Mouse (Mus musculus): ENCODE measurements around the gene Bcl2l1.

The Bcl2l1 gene

DNA sequence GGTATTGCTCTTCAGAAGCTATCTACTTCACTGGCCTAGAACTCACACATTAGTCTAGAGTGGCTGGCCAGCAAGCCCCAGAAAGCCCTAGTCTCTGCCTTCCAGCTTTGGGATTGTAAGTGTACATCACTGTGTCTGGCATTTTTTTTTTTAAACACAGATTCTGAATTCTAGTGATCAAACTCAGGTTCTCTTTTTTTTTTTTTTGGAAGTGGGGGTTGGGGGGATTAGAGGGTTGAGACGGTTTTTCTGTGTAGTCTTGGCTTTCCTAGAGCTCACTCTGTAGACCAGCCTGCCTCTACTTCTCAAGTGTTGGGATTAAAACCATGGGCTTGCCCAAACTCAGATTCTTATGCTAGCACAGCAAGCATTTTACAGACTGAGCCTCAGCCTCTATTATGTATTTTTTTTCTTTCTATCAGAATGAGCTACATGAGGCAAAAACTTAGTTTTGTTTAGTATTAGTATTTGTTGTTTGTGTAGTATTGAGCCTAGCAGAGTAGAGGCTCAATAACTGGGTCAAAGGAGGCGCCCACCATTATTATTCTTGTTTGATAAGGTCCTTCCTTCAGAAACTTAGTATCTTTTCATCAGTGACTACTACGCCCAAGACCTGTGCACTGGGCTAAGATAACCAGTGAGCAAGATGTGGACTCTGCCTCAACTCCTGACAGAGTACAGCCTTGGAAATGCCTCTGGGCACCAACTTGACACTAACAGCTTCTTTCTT is 6.9 kb downstream of the Bcl2l1 start:
- no peak for DNase-seq (ENCODE audit: low spot score)

DNA sequence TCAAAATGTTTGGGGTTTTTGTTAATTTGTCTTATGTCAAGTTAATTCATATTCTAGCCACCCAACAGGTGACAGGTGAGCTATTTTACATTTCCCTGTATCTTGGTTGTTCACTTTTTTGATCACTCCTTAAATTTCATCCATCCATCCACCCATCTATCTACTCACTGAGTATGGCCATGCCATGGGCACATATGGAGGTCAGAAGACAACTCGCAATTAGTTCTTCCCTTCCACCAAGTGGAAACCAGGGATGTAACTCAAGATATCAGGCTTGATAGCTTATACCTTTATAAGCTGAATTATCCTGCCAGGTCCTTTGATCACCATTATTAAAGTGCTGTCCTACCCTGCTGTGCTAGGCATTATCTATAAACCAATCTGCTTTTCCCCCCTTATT is 7.8 kb downstream of the Bcl2l1 start:
- no peak for DNase-seq (ENCODE audit: low spot score)

DNA sequence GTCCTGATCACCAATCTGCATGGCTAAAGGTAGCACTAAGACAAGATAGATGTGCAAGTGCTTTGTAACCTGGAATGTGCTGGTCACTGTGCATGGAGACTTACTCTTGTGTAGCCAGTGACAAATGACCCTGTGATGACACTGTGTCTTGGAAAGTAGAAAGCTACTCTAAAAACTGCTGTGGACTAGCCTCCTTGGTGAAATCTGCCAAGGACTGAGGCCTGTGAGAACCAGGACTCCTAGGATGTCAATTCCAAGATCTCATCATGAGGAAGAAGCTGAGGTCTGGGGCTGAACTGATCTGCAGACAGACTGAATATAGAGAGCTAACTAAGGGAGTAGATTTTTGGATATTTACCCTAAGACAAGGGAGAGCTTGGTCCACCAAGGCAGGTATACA is 10.0 kb downstream of the Bcl2l1 start:
- no peak for DNase-seq (ENCODE audit: low spot score)

DNA sequence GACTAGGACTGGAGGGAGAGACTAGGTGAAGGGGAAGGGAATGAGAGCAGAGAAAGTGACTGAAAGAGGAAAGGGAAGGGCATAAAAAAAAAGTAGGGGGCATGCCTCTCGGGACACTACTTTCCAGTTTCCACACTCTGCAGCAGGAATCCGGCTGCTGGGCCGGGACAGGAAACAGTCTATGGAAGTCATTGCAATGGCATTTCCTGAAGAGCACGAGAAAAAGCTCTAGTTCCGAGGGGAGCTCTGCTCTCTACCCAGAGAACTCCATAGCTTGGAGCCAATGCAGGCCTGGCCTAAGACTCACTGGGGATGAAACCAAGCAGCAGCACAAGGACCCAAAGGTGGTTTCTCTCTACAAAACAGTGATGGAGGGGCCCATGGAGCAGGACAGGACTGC is 10.5 kb downstream of the Bcl2l1 start:
- no peak for DNase-seq (ENCODE audit: low spot score)

DNA sequence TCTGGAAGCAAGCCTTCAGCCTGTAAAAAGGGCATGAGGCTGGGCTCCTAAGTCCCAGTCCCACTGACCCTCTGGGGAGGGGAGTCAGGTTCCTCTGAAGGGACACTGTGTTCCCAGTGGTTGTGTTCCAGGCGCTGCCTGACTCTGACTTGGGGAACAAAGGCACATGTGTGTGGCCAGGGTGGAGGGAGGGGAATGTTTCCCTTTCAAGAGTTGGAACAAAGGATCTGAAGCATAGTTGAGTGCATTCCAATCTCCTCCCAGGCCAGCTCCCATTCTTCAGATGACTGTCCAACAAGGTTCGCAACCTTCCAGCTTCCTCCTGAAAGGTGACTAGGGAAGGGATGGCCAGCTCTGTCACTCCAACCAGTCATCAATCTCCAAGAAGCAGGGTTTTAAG is 11.2 kb downstream of the Bcl2l1 start:
- peak; percentile 35 for DNase-seq (ENCODE audit: low spot score)

DNA sequence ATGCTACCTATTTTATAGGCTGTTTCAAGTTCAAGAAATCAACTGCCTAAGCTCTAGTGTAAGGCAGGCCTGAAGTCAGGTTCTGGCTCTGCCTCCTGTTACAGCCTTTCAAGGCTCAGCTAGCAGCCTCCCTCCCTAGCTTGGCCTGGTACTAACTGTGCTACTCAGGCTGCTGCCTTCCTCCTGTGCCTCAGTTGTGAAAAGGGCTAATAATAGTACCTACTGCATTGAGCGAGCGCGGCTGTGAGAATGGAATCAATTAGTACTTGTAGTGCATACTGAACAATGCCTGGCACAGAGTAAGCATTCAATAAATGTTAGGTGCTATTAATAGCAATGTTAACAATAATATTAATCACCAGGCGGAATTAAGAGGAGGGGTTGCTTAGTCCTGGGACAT is 11.6 kb downstream of the Bcl2l1 start:
- no peak for DNase-seq (ENCODE audit: low spot score)

DNA sequence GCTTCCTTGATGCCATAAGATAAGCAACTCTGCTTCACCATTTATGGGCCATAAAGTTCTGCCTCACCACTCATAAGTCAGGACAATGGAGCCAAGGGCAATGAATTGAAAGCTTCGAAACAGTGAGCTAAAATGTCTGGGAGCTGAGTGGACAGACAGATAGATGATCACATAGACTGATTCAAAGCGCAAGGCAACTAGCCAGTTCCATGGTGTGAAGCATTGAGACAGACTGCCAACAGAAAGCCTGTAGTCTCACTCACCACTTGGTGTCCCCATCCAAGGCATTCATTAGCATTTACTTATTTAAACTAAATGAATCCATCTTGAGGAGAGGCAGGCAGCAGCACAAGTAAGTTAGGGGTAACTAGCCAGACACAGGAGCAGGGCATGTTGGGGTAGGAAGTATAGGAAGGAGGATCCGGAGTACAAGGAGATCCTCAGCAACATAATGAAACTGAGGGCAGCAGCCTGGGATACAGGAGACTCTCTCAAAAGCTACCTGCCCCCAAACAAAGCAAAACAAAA is 12.4 kb downstream of the Bcl2l1 start:
- DNase-seq (ENCODE audit: low spot score): no peak

DNA sequence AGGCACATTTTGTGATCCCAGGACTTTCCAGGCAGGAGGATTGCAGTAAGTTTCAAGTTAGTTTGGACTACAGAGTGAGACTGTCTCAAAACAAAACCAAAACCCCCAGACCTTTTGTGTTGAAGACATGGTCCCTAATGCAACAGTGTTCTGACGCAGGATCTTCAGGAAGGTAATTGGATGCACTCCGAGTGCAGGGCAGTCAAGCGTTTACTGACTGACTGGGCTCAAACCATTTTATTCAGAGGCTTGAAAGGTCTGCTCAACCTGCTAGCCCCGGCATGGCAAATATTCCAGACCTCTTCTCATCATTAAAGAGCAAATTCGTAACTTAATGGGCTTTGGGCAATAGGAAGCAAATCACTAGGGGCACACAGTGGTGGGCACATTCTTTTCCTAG is 12.8 kb downstream of the Bcl2l1 start:
- no peak for DNase-seq (ENCODE audit: low spot score)

DNA sequence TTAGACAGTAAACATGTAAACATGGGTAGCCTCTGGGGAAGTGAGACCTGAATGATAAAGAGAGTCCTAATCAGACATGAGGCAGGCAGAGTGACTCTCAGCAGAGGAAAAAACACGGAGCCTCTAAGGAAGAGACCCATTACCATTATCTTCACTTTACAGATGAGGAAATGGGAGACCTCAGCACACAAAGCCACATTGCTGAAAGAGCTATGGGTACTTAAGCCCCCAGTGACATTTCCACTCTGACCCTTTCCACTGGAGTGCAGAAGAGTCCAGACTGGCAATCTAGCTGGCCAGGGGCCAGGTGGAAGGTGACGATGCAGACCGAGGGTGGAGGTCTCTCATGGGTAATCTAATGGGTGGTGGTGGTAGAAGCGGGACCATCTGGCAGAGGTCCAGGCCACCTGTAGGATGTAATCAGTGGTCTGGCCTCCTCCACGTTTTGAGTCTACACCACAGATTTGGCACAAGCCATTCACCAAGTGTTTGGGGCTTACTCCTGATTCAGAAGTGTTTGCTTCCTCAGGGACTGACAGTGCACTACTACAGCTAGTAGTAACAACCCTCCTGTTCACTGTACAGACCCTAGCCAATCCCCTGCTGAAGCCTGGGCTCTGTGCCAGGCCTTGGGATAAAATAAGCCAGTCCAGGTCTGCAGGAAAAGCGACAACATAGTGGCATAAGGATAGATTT is 13.8 kb downstream of the Bcl2l1 start:
- DNase-seq (ENCODE audit: low spot score): peak; percentile 47

DNA sequence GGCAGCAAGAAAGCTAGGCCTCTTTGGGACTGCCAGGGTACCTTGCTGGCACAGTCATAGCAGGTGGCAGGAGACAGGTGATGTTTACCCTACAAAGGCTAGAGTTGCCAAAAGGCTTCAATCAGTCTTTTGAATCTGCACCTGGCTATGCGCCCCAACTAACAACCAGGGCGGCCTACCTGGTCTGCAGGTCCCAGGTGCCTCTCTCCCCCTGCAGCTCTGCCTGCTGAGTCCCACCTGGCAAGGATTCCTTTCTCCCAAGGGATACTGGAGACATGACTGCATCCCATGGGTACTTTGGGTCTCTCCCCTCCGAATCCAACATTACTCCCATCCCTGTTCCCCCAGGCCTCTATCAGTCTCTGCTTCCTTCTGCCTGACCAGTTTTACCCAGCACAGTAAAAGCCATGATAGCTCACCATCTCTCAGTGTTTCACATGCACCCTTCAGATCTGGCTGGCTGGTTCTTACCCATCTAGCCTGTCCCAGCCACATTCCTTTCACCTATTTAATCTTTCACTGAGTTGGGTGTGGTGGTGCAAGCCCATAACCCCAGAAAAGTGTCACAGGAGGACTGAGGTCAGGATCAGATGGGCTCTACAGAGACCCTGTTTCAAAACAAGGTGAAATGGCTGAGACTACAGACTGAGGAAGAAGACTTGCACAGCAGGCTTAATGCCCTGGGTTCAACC is 14.7 kb downstream of the Bcl2l1 start:
- DNase-seq (ENCODE audit: low spot score): no peak

DNA sequence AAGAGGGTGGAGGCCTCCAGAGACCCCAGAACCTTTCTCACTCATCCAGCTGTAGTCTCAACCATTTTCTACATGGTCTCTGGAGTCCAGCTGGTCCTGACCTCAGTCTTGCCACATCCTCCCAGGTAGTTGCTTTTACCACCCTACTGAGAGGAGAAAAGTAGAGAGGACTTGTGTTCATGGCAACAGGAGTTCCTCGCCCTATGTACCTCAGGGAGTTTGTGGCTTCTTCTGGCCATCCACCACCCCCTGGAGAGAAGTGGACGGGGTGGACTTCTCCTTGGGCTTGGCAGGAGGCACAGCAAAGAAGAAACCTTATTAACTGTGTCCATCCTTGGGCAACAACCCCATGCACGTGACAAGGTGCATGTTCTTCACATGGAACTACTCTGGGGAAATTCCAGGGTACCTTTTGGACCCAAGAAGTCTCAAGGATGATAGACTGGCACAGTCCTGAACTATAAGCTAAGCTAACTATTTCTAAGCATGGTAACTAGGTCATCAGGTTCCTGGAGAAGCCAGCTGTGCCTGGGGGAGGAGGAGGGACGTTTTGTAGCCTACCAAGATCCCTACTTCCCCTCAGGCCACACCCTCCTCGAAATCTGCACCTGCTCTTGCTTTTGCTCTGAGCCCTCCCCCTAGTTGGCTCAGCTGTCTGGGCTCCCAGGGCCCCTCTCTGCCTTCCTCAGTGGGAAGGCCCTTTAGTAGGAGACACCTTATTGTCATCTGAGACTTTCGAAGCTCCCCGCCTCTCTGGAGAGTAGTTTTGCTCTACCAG is 15.5 kb downstream of the Bcl2l1 start:
- DNase-seq (ENCODE audit: low spot score): no peak

DNA sequence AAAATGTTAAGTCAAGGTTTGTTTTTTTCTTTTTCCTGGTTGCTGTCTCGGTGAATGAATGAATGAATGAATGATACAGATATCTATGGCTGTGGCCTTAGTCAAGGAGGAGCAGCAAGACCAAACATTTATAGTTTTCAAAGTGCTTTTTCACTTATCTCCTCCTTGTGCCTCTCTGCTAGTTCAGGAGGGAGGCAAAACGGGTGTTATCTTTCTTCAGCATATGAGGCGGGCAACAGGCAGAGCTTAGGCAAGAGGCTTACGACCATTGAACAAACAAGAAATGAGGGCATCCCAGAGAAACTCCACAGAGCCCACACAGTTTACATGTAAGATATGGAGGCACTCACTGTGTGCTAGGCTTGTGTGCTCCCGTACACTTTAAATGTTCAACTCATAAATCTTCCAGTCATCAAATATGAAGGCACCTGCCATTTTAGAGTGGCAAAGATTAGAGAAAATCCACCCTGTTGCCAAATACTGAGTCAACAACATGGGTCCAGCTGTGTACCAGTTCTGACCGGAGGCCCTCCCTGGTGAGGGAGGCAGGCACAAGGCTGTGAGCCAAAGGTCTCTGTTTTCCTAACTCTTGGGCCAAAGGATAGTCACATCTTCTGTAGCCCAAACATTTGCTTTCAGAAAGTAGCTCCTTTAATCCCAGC is 17.2 kb downstream of the Bcl2l1 start:
- no peak for DNase-seq (ENCODE audit: low spot score)

DNA sequence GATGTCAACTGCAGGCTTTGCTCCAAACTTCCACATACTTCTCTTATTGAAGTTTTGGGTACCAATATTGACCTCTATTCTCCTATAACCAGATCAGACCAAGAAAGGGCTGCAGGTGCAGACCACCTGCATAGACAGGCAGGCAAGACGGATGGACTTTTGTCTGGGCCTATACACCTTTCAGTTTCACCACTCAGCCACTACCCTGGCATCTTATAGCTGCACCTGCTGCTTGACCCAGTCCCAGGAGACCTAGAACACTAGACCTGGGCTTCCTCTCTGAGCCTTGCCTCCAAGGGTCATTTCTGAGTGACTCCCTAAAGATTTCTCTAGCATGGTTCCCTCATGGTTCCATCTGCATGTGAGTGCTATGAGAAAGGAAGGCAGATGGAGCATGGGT is 18.3 kb downstream of the Bcl2l1 start:
- DNase-seq (ENCODE audit: low spot score): no peak

DNA sequence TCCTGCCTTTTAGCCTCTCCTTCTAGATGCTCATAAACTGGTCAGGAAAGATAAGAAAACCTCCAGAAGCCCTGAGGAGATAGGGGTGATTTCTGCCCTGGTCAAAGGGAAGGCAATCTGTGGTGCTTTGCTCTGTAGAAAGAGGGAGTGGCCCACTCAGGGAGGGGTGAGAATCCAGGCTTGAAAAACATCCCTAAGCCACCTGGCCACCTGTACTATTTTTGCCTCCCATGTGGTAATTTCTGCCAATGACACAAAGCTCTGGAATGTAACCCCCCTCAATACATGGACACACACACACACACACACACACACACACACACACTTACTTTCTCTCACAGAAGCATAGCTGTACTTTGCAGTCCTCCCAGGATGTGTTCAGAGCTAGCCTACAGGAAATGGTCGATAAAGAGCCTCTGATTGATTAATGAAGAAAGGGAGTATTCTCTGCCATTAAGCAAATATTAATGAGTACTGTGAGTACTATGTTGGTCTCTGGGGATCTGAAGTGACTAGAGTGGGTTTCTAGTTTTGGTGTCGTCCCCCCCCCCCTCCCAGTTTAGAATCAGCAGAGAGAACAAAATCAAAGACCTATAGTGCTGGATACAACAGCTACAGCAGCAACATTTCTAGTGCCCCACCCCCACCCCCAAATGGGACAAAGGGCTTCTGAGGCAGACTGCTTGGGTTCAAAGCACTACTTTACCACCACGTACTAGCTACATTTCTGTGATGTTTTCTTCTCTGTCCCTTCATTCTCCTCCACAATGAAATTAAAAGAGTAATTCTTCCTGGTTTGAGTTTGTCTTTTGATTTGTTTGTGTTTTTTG is 20.0 kb downstream of the Bcl2l1 start:
- DNase-seq (ENCODE audit: low spot score): no peak

DNA sequence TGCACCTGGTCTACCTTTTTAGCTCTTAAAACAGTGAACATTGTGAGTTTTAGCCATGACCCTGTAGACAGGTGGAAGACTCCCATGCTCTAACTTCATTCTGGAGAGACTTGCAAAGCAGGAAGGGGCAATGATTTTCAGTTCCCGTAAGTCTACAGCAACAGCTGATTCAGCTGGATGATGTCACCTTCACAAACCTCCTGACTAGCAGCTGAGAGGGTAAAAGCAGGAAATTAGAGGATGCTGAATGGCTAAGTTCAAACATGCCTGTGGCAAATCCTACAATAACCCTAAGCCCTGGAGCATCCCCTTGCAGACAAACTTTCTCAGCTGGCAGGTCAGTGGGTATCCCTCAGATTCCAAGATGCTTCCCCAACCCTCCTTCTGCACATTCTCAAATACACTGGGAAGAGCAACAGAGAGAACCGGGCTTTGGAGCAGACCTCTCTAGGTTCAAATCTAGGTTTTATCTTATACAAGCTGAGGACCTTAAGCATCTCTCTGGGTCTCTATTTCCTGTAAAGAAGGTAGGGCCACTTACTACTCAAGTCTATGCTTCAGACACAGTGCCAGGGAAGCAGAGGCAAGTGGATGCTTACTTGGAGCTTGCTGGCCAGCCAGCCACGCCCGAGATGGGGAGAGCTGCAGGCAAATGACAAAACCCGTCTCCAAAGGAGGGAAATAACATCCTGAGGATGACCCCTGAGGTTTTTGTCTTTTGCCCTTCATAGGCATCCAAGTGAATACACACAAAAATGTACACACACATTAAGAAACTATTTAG is 21.2 kb downstream of the Bcl2l1 start:
- no peak for DNase-seq (ENCODE audit: low spot score)

DNA sequence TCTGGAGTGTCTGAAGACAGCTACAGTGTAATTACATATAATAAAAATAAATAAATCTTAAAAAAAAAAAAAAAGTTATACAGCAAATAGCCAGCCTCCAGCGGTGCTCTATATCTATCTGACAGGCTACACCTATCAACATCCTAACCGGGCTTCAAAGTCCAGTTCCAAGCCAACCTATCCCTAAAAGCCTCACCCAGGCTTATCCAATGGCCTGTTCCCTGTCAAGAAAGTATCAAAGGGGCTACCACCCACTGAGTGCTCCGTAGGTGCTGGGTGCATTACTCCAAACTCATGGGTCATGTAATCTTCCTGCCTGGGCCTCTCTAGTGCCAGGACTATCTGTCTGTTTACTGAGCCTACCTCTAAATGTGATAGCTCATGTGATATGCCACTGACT is 23.4 kb downstream of the Bcl2l1 start:
- DNase-seq (ENCODE audit: low spot score): no peak

DNA sequence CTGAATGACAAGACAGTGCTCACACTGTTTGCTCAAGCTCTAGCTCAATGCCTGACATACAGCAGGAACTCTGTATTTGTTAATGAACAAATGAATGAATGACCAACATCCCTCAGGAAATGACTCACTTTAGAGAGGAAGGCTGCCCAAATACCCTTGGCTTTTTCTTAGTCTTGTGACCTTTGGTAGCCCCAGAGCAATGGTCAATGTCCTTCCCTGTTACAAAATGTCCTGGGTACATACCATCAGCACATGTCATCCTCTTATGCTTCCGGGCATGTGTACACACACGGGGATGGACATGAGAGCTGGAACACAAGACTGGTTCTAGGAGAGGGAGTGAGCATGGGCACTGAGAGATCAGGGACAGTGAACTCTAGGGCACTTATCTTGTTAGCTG is 25.5 kb downstream of the Bcl2l1 start:
- no peak for DNase-seq (ENCODE audit: low spot score)

DNA sequence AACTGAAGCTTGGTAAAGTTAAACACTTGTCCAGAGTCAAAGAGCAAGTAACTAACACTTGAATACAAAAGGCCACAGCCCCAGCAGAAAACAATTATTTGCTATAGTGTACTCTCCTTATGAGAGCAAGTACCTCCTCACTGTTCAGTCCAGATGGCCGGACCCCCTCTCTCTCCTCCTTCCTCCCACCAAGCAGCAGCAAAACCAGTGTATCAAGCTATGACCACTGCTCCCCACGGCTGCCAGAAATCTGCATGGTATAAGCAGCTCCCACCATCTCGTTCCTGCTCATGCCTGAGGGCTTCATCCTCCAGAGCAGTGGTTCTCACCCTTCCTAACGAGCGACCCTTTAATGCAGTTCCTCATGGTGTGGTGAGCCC is 26.4 kb downstream of the Bcl2l1 start:
- DNase-seq (ENCODE audit: low spot score): no peak

DNA sequence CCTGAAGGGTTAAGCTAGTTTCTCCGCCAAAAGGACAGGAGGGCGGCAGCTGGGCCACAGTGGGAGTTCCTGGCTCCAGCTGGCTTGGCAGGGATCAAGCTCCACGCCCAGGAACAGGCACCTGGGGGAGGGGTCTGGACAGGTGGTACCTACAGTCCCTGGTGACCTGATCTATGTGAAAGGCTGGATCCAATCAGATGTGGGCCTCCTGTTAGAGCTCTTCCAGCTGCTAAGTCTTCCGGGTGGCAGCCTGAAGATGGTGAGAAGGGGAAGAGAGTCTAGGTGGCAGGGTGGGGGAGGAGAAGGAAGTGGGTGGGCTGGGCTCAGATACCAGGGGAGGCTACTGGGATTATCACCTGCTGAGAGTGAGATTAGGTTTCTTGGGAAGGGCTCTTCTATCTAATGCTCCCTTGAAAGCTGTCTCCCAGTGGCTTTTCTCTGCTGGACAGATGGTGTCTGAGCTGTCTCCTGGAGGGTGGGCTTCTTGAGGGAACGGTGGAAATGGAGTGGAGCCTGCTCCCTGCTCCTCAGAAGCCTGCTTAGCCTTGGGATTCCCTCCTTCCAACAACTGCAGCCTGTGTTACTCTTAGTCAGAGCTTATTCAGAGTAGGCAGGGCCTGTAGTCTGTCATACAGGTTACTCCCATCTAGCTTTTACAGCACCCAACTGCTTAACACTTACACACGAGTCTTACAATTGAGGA is 27.0 kb downstream of the Bcl2l1 start:
- no peak for DNase-seq (ENCODE audit: low spot score)

Data from ovary, postnatal 36 days (tissue).